Mouse (Mus musculus) liver, adult (tissue): ENCODE data around the gene Tmem268.

Experiments used
- GATA4 ChIP-seq: IDR thresholded peaks from 2 replicates; pipeline ENCODE4 v1.6.1; 2014; ENCODE audit warnings: mild to moderate bottlenecking, low read length; ENCODE audit not compliant: insufficient replicate concordance

The Tmem268 gene

DNA sequence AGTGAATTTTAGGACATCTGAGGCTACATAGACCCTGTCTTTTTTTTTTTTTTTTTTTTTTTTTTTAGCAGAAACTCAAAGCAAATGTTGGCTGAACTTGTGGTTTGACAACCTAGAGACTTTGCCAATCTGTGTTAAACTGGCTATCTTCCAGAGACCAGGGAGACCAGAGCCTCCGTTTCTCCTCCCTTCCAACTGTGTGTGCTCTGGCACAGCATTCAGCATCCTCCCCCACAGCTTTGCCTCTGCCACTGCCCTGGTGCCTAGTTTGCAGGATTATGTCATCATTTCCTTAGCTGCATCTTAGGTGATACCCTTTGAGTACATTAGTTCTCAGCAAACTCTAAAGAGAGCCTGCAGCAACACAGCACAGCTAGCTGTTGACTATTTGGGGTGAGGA, 10.8 kb upstream of the Tmem268 start:
- no peak for TF ChIP-seq GATA4

DNA sequence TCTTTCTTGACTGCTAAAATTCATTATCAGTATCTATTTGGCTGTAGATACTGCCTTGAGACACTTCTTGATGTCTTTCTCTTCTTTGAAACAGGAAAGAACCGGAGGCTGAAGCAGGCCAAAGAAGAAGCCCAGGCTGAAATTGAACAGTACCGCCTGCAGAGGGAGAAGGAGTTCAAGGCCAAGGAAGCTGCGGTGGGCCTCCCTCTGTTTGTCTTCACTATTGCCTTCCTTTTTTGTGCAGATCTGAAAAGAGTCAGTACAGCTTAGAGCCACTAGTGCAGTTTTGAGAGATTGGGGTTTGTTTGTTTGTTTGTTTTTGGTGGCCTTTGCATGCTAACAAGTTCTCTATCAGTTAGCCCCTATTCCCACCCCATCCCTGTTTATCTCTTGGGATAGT, 10.1 kb upstream of the Tmem268 start:
- TF ChIP-seq GATA4: no peak

DNA sequence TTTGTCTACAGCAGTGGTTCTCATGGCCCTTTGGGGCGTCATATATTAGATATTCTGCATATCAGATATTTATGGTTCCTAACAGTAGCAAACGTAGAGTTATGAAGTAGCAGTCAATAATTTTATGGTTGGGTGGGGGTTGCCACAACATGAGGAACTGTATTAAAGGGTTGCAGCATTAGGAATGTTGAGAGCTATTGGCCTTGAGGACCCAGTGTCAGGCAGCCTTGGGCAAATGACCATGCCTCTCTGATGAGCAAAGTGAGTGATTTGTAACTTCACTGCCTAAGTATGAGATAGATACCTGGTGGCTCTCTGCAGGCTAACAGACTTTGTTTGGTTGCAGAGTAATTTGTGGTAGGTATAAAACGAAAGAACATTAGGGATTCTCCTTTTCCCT, 7.7 kb upstream of the Tmem268 start:
- TF ChIP-seq GATA4: no peak

DNA sequence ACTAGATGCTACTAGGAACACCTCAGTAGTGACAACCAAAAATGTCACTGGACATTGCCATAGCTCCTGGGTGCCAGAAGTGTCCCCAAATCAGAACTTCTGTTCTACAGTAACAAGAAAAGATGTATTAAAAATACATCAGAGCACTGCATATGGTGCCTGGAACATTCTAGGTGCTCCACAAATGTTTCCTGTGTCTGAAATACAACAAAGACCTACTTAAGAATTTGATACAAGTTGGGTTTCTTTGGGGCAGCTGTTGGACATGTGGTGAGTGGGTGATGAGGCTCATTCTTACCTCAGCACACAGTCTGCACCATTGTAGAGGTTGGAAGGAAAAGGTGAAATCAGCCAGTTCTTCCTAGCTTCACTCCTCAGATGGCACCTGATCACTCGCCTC, 5.7 kb upstream of the Tmem268 start:
- no peak for TF ChIP-seq GATA4

DNA sequence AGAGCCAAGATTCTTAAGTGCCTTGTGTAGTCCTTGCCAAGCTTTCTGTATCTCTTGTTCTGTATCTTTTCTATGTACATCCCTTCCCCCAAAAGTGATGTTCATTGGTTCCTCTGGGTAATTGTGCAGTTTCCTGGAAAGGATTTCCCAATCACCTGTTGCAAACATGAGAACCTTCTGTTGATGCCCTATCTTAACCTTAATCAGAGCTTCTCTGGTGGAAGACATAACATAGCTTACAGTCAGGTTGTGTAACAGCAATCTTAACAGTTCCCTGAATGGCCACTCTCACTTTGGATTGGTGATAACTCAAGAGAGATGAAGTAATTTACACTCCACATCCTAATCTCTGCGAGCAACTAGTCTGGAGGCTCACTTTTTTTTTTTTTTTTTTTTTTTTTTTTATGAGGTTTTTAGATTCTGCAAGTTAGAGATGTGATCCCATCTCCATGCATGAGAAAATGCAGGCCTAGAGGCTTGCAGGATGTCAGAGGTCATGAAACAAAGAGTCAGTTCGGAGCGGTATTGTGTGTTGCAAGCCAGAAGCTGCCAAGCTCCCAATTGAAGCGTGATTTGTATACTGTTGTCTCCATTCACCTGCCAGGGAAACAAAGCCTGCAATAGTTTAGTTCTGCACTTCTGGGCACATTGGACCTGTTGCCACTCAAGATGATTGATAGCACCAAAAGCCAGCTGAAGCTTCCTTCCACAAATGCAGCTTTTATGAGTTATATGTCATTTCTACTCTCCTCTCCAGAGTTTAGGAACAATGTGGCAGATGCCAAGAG, 4.6 kb upstream of the Tmem268 start:
- no peak for TF ChIP-seq GATA4

DNA sequence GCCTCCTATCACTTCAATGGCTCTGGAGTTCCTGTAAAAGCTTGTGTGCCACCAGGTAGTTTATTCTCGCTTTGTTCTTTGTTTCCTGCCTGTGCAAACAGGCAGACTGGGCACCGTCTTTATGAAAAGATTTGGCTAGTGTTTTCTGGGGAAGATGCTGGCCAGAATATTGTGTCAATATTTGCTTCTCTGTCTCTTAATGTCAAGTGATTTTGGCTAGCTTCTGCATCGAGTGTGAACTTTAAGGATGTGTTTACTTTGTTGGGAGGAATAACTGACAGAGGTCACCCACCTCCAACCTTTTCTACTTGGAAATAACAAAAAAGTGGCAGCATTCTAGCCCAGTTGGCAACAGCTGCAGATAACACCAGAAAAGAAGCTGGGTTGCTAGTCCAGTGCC, 4.0 kb upstream of the Tmem268 start:
- TF ChIP-seq GATA4: no peak

DNA sequence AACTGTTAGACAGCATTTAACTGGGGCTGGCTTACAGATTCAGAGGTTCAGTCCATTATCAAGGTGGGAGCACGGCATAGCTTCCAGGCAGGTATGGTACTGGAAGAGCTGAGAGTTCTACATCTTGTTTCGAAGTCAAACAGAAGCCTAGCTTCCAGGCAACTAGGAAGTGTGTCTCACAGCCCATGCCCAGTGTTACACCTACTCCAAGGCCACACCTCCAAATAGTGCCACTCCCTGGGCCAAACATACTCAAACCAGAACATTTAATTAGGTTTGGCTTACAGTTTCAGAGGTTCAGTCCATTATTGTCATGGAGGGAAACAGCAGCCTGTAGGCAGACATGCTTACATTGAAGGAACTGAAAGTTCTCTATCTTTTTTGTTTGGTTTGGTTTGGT, 3.5 kb upstream of the Tmem268 start:
- no peak for TF ChIP-seq GATA4

DNA sequence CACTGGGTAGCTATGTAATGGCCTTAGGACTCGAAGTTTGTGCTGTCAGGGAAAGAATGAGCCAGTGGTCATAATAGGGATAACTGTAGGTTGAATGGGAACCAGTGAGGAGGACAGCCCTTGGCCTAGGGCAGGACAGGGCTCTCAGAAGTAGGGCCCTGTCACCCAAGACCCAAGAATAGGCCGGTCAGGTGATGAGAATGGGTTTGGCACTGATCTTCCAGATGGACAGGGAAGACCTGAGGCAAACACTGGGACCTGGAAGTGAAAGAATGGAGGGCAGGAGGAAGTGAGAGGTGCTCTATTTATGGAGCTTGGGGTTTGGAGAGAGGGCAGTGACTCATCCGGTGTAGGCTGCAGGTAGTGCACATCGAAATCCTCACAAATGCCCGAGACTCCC, 1.9 kb upstream of the Tmem268 start:
- no peak for TF ChIP-seq GATA4

DNA sequence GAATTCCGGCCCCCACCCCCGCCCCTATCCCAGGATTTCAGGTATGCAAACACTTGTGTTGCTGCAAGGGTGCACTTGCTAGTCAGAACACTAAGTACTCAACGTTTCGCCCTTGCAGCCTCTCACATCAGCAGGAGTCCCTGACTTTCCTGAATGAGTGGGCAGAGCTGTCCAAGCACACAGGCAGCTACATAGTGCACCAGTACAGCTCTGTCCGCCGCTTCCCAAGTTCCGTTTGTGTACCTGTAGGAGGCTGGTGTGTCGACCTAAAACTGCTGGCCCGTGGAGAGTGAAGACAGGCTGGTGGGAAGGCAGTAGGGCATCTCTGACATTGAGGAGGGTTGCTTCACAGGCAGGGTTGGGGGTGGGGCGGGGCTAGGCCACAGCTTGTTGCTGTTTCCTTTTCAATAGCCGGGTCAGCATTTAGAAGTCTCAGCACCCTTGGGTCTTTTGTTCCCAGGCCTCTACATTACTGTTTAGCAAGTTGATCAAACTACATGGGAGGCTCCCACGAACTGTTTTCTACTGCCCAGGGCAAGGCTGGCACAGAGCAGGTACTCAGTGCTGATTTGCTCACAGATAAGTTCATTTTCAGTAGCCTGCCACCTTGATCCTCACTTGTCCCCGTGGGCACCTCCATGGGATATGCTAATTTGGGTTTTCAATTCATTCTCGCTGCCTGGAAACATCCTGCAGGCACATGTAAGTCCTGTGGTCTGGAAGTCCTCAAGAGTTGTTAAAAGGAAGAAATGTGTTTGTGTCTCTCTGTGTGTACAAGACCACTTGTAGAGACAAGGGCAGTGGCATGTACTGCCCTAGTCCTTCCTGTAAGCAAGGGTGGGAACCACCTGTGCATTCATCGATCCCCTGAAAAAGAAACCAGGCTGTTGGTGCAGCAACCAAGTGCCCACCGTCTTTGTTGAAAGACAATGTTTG, 1.2 kb upstream of the Tmem268 start:
- no peak for TF ChIP-seq GATA4

DNA sequence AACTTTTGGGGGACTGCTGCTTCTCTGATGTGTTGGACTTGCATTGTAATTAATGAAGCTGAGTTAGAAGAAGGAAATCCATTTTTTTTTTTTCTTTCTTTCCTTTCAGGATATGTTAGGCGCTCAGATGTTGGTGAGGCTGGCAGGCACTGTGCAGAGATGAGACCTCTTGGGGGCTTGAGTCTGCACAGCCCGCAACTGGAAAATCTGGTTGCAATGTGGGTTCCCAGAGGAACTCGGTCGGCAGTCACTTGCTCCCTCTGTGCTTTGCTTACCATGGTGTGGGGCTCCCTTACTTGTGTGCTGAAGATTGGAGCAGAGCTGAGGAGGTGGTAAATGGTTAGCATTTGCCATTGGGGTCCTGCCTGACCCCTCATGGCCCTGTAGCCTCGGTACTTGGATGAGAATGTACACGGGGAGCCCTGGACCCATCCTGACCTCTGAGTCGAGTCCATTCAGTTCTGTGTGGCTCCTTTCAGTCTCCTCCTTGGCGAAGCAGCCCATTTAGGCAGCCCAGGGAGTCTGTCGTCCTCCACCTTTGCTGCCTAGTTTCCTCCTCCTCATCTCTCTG, 631 bp downstream of the Tmem268 start:
- TF ChIP-seq GATA4: no peak

DNA sequence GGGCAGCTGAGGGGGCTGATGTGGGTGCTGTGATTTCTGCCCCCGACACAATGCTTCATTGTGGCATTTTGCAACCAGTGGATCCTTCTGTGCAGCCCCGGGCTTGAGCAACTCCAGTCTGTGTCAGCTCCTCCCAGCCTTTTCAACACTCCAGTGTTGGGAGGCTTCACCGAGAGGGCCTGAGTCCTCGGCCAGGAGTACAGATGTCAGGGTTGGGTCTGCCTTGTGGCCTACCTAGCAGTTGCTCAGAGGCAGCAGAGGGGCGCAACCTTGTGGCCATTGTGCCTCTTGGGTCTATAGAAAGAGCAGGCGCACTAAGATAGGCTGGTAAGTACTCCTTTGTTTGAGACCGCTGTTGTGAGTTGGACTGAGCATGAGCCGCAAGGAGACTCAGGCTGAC, 1.5 kb downstream of the Tmem268 start:
- TF ChIP-seq GATA4: no peak

DNA sequence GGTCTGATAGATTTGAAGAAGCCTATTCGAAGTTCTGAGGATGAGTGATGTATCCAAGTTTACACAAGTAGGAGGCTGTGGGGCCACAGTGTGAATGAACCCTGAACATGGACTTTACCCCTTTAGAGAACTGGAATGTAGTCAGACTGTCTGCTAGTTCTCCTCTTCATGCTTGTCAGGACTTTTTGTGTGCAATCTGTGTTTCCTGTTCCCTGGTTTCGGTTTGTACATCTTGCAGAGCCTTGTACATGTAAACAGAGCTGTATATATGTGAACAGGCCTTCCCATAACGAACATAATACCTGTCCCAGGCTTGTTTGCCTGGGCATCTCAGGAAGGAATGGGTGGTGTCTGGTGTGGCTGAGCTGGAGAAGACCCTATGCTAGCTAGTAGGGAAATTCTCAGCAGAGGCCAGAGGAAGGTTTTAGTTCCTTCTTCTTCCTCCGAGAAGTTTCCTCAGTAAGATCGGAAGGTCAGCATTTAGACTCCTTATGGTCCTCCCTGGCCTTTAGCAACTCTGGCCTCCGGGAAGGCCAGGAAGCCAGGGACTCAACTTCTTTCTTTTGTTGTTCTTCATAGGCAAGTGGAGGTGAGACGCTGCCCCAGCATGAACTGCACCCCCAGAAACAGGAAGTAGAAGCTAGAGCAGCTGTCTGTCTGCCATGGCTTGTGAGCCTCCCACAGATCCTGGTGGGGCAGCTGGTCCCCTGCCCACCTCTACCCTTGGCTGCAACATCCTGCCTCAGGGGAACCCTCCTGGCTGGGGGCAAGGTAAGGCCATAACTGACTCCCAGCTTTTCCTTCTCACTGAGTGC, 3.5 kb downstream of the Tmem268 start:
- no peak for TF ChIP-seq GATA4

DNA sequence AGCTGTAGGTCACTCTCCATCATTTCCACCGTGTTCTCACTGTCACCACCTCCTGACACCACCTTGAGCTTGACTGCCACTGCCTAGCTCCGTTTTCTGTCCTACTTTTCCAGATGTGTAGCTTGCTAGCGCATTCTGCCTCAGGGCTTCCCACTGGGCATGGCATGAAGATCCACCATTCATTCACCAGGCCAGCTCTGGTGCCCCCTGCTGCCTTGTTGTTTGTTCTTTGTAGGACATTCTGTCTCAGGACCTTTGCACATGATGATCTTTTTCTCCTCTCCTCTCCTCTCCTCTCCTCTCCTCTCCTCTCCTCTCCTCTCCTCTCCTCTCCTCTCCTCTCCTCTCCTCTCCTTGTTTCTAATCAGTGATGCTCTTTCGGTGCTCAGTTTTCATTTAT, 4.2 kb downstream of the Tmem268 start:
- no peak for TF ChIP-seq GATA4

DNA sequence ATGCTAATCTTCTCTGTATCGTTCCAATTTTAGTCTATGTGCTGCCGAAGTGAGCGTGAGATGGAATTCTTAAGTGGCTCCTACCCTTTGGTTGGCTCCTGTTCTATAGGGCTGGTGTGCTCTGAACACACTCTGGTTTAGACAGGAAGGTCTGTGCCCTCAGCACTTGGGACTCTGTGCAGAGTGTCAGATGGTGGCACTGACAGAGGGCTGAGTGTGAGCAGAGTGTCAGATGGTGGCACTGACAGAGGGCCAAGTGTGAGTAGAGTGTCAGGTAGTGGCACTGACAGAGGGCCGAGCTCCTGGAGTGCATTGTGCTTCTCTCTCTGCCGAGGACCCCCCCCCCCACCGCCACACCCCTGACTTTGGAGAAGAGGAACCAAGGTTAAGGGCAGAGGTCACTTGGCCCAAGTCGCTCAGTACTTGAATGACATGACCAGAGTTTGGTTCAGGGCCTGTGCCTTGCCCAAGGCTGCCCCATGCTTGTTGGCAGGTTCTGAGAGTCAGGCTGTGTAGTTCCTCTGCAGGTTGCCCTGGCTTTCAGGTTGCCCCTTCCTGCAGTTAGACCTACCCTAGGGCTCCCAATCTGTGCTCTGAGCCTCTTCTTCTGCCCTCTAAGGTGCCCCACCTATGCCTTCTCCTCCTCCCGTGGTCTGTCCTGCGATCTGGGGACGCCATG, 9.3 kb downstream of the Tmem268 start:
- no peak for TF ChIP-seq GATA4
